Mouse (Mus musculus): ENCODE measurements around the gene Rdh9. TPM values are rescaled to one million over a fixed set of nuclear protein-coding genes. Genes with fewer than 3 reads are reported as not detected.

Rdh9 gene
- polyA plus RNA-seq, 1 experiment = not detected

Other genes starting within 250 kb of the Rdh9 start
- gene Nxph4, start 241.8 kb upstream of the Rdh9 start, polyA plus RNA-seq (2012; ENCODE audit: insufficient read depth, insufficient read length, missing spikeins) = not detected in 2 replicates
- 43.8 and 47.2 TPM in 2 replicates for gene Lrp1, start 155.2 kb upstream of the Rdh9 start, polyA plus RNA-seq (2012; ENCODE audit: insufficient read depth, insufficient read length, missing spikeins)
- 24.7 and 28.8 TPM in 2 replicates for gene Stat6, start 133.4 kb upstream of the Rdh9 start, polyA plus RNA-seq (2012; ENCODE audit: insufficient read depth, insufficient read length, missing spikeins)
- gene Nemp1, start 109.5 kb upstream of the Rdh9 start, polyA plus RNA-seq (2012; ENCODE audit: insufficient read depth, insufficient read length, missing spikeins) = 1.0 and 2.5 TPM in 2 replicates
- gene Nab2, start 107.8 kb upstream of the Rdh9 start, polyA plus RNA-seq (2012; ENCODE audit: insufficient read depth, insufficient read length, missing spikeins) = 4.2 and 6.3 TPM in 2 replicates
- gene Myo1a, start 71.2 kb upstream of the Rdh9 start, polyA plus RNA-seq (2012; ENCODE audit: insufficient read depth, insufficient read length, missing spikeins) = not detected in 2 replicates
- not detected in 2 replicates for gene Tac2, start 51.9 kb upstream of the Rdh9 start, polyA plus RNA-seq (2012; ENCODE audit: insufficient read depth, insufficient read length, missing spikeins)
- 2.7 and 3.3 TPM in 2 replicates for gene Zbtb39, start 36.8 kb upstream of the Rdh9 start, polyA plus RNA-seq (2012; ENCODE audit: insufficient read depth, insufficient read length, missing spikeins)
- gene Gpr182, start 24.7 kb upstream of the Rdh9 start, polyA plus RNA-seq (2012; ENCODE audit: insufficient read depth, insufficient read length, missing spikeins) = 1.5 TPM in 2 replicates
- not detected in 2 replicates for gene Rdh1, start 16.7 kb upstream of the Rdh9 start, polyA plus RNA-seq (2012; ENCODE audit: insufficient read depth, insufficient read length, missing spikeins)
- not detected in 2 replicates for gene Rdh16f1, start 16.6 kb upstream of the Rdh9 start, polyA plus RNA-seq (2012; ENCODE audit: insufficient read depth, insufficient read length, missing spikeins)
- 0.52 TPM in 1 of 2 replicates, not detected in the other for gene Rdh16, start 24.8 kb downstream of the Rdh9 start, polyA plus RNA-seq (2012; ENCODE audit: insufficient read depth, insufficient read length, missing spikeins)
- gene Rdh19, start 73.5 kb downstream of the Rdh9 start, polyA plus RNA-seq (2012; ENCODE audit: insufficient read depth, insufficient read length, missing spikeins) = not detected in 2 replicates
- not detected in 2 replicates for gene Rdh16f2, start 90.1 kb downstream of the Rdh9 start, polyA plus RNA-seq (2012; ENCODE audit: insufficient read depth, insufficient read length, missing spikeins)
- gene Rdh7, start 112.4 kb downstream of the Rdh9 start, polyA plus RNA-seq (2012; ENCODE audit: insufficient read depth, insufficient read length, missing spikeins) = 3.7 TPM in 1 of 2 replicates, not detected in the other
- not detected in 2 replicates for gene Sdr9c7, start 122.1 kb downstream of the Rdh9 start, polyA plus RNA-seq (2012; ENCODE audit: insufficient read depth, insufficient read length, missing spikeins)
- gene Hsd17b6, start 231.2 kb downstream of the Rdh9 start, polyA plus RNA-seq (2012; ENCODE audit: insufficient read depth, insufficient read length, missing spikeins) = not detected in 2 replicates
- gene Prim1, start 238.8 kb downstream of the Rdh9 start, polyA plus RNA-seq (2012; ENCODE audit: insufficient read depth, insufficient read length, missing spikeins) = 3.0 and 4.1 TPM in 2 replicates

All from brown adipose tissue, adult 24 weeks (tissue).